9 mouse cellular contexts compared by ENCODE assay signal in genomic region chr11:102956962-102957614, GRCm38 (mm10). TPM values are rescaled to one million over a fixed set of nuclear protein-coding genes. Genes with fewer than 3 reads are reported as not detected.
DNase-seq lines count a peak whose midpoint lies in the region.
"Had no signal": no experiment of that assay in that cellular context is flagged by ENCODE, and none has a peak within 500 bp of the region (broad histone marks: within the 10 kb centered on the region; RNA-seq: fewer than 3 reads in every experiment).

No protein-coding gene starts in this region.

- intact Hi-C loops in gastrocnemius, postnatal 36 days (cut with DNase I): no loop called here
- intact Hi-C loops in left cerebral cortex, postnatal 14 days (cut with DNase I): no loop called here

- peak; percentile 13 for DNase-seq in gastrocnemius, adult 18-20 months (ENCODE audit: low spot score)
- no peak for DNase-seq in gastrocnemius, postnatal 36 days
- peak; percentile 17 for DNase-seq in NIH3T3 (ENCODE audit: low read depth)
- DNase-seq in heart, postnatal 4 days: peak; percentile 30
- peak; percentile 71 to 91 for DNase-seq in lung, postnatal 4 days
- DNase-seq in adrenal gland, adult 18-20 months (ENCODE audit: low spot score in 2 of 2): no peak
- DNase-seq in left cerebral cortex, postnatal 14 days (ENCODE audit: low spot score in 2 of 2): no peak
- no peak for DNase-seq in thymus, postnatal 14 days
- DNase-seq: liver, postnatal 0 days had no signal

RNA-seq across cellular contexts. Expression of gene C1ql1, which starts 10.6 kb away (rescaled TPM):
- not detected for total RNA-seq in gastrocnemius, adult 18-20 months (2021)
- under 1 TPM in 1 of 2 experiments, not detected in 1; 0.17 TPM for total RNA-seq in gastrocnemius, postnatal 36 days (2021)
- under 1 TPM; 0.36 to 0.55 TPM for total RNA-seq in heart, postnatal 4 days (2021)
- 10 to 100 TPM; 49.2 to 60.0 TPM for total RNA-seq in adrenal gland, adult 18-20 months (2021)
- 10 to 100 TPM; 20.7 to 25.2 TPM for total RNA-seq in left cerebral cortex, postnatal 14 days (2021)

RNA-seq across cellular contexts. Expression of gene Kif18b, which starts 32.2 kb away (rescaled TPM):
- total RNA-seq in gastrocnemius, adult 18-20 months (2021): not detected
- under 1 TPM; 0.17 to 0.46 TPM for total RNA-seq in gastrocnemius, postnatal 36 days (2021)
- 10 to 100 TPM; 16.7 to 17.8 TPM for total RNA-seq in heart, postnatal 4 days (2021)
- total RNA-seq in adrenal gland, adult 18-20 months (2021): under 1 TPM; 0.51 to 0.73 TPM
- under 1 TPM; 0.57 to 0.93 TPM for total RNA-seq in left cerebral cortex, postnatal 14 days (2021)

RNA-seq across cellular contexts. Expression of gene Gfap, which starts 56.4 kb away (rescaled TPM):
- total RNA-seq in gastrocnemius, adult 18-20 months (2021): not detected
- total RNA-seq in gastrocnemius, postnatal 36 days (2021): not detected
- total RNA-seq in heart, postnatal 4 days (2021): under 1 TPM; 0.14 to 0.26 TPM
- total RNA-seq in adrenal gland, adult 18-20 months (2021): 1 to 10 TPM in 1 of 2 experiments, under 1 TPM in 1; 0.76 to 1.1 TPM
- 100 to 1,000 TPM in 1 of 2 experiments, 10 to 100 TPM in 1; 96.5 to 141 TPM for total RNA-seq in left cerebral cortex, postnatal 14 days (2021)

Comparison
In these comparisons a context has a peak if more than half of its experiments do, and no peak if none do; other contexts are left out.
1. DNase-seq: peak in gastrocnemius, adult 18-20 months (single experiment), NIH3T3 (single experiment), heart, postnatal 4 days (single experiment) and lung, postnatal 4 days (2 of 2); none in gastrocnemius, postnatal 36 days (0 of 2), adrenal gland, adult 18-20 months (0 of 2), left cerebral cortex, postnatal 14 days (0 of 2) and thymus, postnatal 14 days (single experiment).
2. RNA of gene C1ql1, which starts 10.6 kb away (total RNA-seq): 49.2 to 60.0 TPM in adrenal gland, adult 18-20 months and 20.7 to 25.2 TPM in left cerebral cortex, postnatal 14 days; 0.36 to 0.55 TPM in heart, postnatal 4 days, 0.17 TPM in gastrocnemius, postnatal 36 days and not detected in gastrocnemius, adult 18-20 months; every median in the first group is over 10 times any median in the second.
3. RNA of gene Kif18b, which starts 32.2 kb away (total RNA-seq): 16.7 to 17.8 TPM in heart, postnatal 4 days; 0.57 to 0.93 TPM in left cerebral cortex, postnatal 14 days, 0.51 to 0.73 TPM in adrenal gland, adult 18-20 months, 0.17 to 0.46 TPM in gastrocnemius, postnatal 36 days and not detected in gastrocnemius, adult 18-20 months; every median in the first group is over 4 times any median in the second.
4. RNA of gene Gfap, which starts 56.4 kb away (total RNA-seq): 96.5 to 141 TPM in left cerebral cortex, postnatal 14 days; 0.76 to 1.1 TPM in adrenal gland, adult 18-20 months, 0.14 to 0.26 TPM in heart, postnatal 4 days, not detected in gastrocnemius, postnatal 36 days and not detected in gastrocnemius, adult 18-20 months; every median in the first group is over 10 times any median in the second.